Mouse (Mus musculus): Measurements from ENCODE around the gene Pxk. TPM values are rescaled to one million over a fixed set of nuclear protein-coding genes. Genes with fewer than 3 reads are reported as not detected.

The Pxk gene
- total RNA-seq, 2 experiments from 2014 or later: 32.3 to 40.9 TPM

GRCm38 (mm10) chr14:8200769-8201168 lies 102.8 kb downstream of the Pxk start:
- no peak for DNase-seq

- DNase-seq: no peak
Measured at GRCm38 (mm10) chr14:8201715-8202114, 103.7 kb downstream of the Pxk start.

- no peak for DNase-seq
Measured at GRCm38 (mm10) chr14:8206179-8206910, 108.3 kb downstream of the Pxk start.

- DNase-seq: no peak
Measured at GRCm38 (mm10) chr14:8207105-8207504, 109.1 kb downstream of the Pxk start.

GRCm38 (mm10) chr14:8207543-8207942 lies 109.5 kb downstream of the Pxk start:
- DNase-seq: no peak

- peak; percentile 29 for DNase-seq
Measured at GRCm38 (mm10) chr14:8208876-8209275, 110.9 kb downstream of the Pxk start.

GRCm38 (mm10) chr14:8209896-8210295 lies 111.9 kb downstream of the Pxk start:
- no peak for DNase-seq

GRCm38 (mm10) chr14:8212996-8213395 lies 115.0 kb downstream of the Pxk start:
- no peak for DNase-seq

GRCm38 (mm10) chr14:8213803-8214224 lies 115.8 kb downstream of the Pxk start, which contains the start of gene Kctd6:
Gene Kctd6, plus strand, starts transcription at chr14:8214140.
- peak; percentile 100 for DNase-seq

Other genes starting within 250 kb of the Pxk start
- gene Gm45521, start 140.9 kb upstream of the Pxk start, total RNA-seq (2021): not detected
- 1 to 10 TPM; 4.2 to 7.8 TPM for gene Dnase1l3, start 103.6 kb upstream of the Pxk start, total RNA-seq (2021)
- 10 to 100 TPM; 39.2 to 40.2 TPM for gene Abhd6, start 95.3 kb upstream of the Pxk start, total RNA-seq (2021)
- 10 to 100 TPM; 31.6 to 37.2 TPM for gene Rpp14, start 17.8 kb upstream of the Pxk start, total RNA-seq (2021)
- 100 to 1,000 TPM; 530 to 551 TPM for gene Pdhb, start 74.8 kb downstream of the Pxk start, total RNA-seq (2021)
- 10 to 100 TPM; 13.5 to 14.3 TPM for gene Kctd6, start 115.9 kb downstream of the Pxk start, total RNA-seq (2021)
- gene Acox2, start 161.1 kb downstream of the Pxk start, total RNA-seq (2021): 10 to 100 TPM; 16.0 to 37.1 TPM
- gene Fam107a, start 219.8 kb downstream of the Pxk start, total RNA-seq (2021): 1 to 10 TPM; 2.0 to 5.2 TPM